Mouse (Mus musculus) cerebellum, adult 11-12 months (tissue): Measurements from ENCODE around the gene Cd68.
"Not testable (repeated sequence)": the region's sequence is repeated elsewhere in the genome, so short reads cannot be mapped to it uniquely, and the experiment has no call there.

ENCODE experiments used
- DNase-seq: peaks from one replicate; pipeline ENCODE4 v3.0.0; 2022

Cd68 gene

GRCm38 (mm10) chr11:69621571-69622268, 44.2 kb downstream of the Cd68 start, which contains the start of gene Sat2:
Gene Sat2 (plus strand): TSS chr11:69622024.
- DNase-seq, result peak; percentile 66

GRCm38 (mm10) chr11:69620394-69621081, 45.4 kb downstream of the Cd68 start:
- no peak for DNase-seq

- DNase-seq, result no peak
Observed at GRCm38 (mm10) chr11:69617805-69618204, 48.1 kb downstream of the Cd68 start, which contains the start of gene Shbg. Gene Shbg (minus strand): TSS chr11:69617905.

- no peak for DNase-seq
Observed at GRCm38 (mm10) chr11:69616781-69617180, 49.2 kb downstream of the Cd68 start.

GRCm38 (mm10) chr11:69614257-69614588, 51.7 kb downstream of the Cd68 start:
- not testable (repeated sequence) for DNase-seq
